Mouse (Mus musculus) adrenal gland, postnatal 4 days (tissue): ENCODE data around the gene Sp100. TPM values are rescaled to one million over a fixed set of nuclear protein-coding genes. Genes with fewer than 3 reads are reported as not detected.
A peak's percentile ranks its signal among the peaks of the same experiment; 100 is the strongest.
"Not testable (repeated sequence)": the region's sequence is repeated elsewhere in the genome, so short reads cannot be mapped to it uniquely, and the experiment has no call there.

Experiments used
- DNase-seq, 2 experiments: peaks; one replicate each; pipeline ENCODE4 v3.0.0; 2021 to 2022; ENCODE audit warnings: low spot score in 2 of 2, mixed read lengths in 2 of 2
- long read RNA-seq, 2 experiments: library from polyadenylated mRNA; stranded (forward); transcript quantifications; one replicate each; pipeline ENCODE4 v2.0.0; 2021
- total RNA-seq, 2 experiments: library from RNA; stranded (reverse); gene quantifications; 2 replicates each; pipeline ENCODE4 v1.2.3; 2021

Sp100 gene
- 10 to 100 TPM in 1 of 2 experiments, 1 to 10 TPM in 1; 9.8 to 12.9 TPM for total RNA-seq
- long read RNA-seq, experiment 1, partial matches to known transcripts: 0 of 2 reads
- long read RNA-seq, experiment 1, other reads (novel, unspliced or antisense): 1 of 2 reads
- long read RNA-seq, experiment 2, partial matches to known transcripts: 1 of 7 reads
- long read RNA-seq, experiment 2, other reads (novel, unspliced or antisense): 3 of 7 reads

GRCm38 (mm10) chr1:85649881-85650280 lies at the start of gene Sp100:
Gene Sp100 (plus strand): TSS chr1:85649988.
- DNase-seq: not testable (repeated sequence)

DNA sequence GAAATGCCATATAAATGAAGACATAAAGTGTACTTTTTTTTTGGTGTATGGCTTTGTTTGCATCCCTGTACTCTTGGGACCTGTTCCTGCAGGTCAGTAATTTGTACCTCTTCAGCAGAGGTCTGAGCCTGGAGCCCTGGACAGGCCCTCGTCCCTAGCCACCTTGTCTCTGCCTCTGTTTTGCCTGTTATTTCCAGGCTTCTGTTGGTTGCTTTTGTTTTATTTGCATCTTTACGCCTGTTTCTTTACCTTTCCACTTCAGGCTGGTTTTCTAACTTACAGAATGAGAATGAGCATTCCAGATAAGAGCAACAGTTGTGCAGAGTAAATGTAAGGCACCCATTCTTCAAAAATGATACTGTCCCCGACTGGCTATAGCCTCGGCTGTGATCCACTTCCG lies 49.7 kb upstream of the Sp100 start, which contains the start of gene Sp140:
Gene Sp140 (plus strand): TSS at position 301 of the 400 bp plus-strand sequence.
- not testable (repeated sequence) for DNase-seq

- peak in 1 of 2 experiments; percentile 21 for DNase-seq
These were observed 49.0 kb upstream of the Sp100 start for GRCm38 (mm10) chr1:85600794-85601193.

- not testable (repeated sequence) for DNase-seq
These were observed 45.4 kb upstream of the Sp100 start for GRCm38 (mm10) chr1:85604341-85604740.

DNA sequence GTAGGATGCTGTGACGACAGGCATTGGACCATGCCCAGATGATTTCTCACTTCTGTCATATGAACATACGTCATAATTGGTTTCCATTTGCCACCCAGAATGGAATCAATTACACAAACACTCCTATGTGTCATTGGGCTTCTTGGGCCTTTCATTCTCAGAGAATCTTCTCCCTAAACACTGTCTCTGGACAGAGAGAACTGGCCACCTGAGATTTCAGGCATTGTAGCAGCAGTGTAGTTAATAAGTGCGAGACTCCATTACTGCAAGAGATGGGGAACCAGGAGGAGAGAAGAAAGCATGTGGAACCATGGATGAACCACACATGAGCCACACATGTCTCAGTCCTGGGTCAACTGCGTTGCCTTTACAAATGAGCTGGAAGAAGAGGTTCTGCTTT lies 41.4 kb upstream of the Sp100 start:
- not testable (repeated sequence) for DNase-seq

GRCm38 (mm10) chr1:85610581-85610980 lies 39.2 kb upstream of the Sp100 start:
- DNase-seq: not testable (repeated sequence)

- not testable (repeated sequence) for DNase-seq
These were observed 34.7 kb upstream of the Sp100 start for GRCm38 (mm10) chr1:85615096-85615495.

GRCm38 (mm10) chr1:85615819-85616218 lies 34.0 kb upstream of the Sp100 start:
- not testable (repeated sequence) for DNase-seq

GRCm38 (mm10) chr1:85617161-85617560 lies 32.6 kb upstream of the Sp100 start:
- DNase-seq: not testable (repeated sequence)

DNA sequence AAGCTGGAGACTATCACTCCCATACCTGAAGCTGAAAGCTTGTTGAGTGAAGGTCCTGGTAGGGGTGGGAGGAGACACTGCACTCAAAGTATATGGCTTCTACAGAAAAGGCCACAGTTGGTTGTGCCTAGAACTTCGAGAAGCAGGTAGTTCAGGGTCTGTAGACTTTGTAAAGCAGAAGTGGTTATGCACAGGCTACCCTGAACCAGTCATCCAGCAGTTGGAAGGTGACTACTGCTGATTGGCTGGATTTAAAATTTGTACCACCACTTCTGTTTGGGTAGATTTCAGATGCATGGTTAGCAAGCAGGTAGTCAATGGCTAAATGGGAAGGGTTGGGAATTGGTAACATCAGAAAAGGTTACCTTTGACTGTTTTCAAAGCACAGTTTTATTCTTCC lies 31.1 kb upstream of the Sp100 start:
- DNase-seq: not testable (repeated sequence)

DNA sequence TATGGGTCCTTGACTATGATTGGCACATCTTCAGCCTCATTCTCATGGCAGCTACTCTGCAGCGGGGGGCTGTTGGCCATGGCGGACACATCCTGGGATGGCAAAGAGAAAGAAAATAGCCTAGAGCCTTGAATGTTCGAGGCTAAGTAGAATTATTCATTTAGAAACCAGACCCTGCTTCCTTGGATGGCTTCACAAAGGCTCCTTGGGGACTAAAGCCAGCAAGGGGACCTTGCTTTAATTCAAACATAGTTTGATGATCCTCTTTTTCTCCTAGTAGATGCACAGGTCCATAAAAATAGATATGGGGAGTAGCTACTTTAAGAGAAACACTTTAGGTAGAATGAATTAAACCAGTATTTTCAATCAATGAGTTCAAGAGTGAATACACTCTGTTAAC lies 12.9 kb upstream of the Sp100 start:
- not testable (repeated sequence) for DNase-seq

GRCm38 (mm10) chr1:85638144-85638543 lies 11.6 kb upstream of the Sp100 start:
- not testable (repeated sequence) for DNase-seq

GRCm38 (mm10) chr1:85650524-85650923 lies 736 bp downstream of the Sp100 start:
- not testable (repeated sequence) for DNase-seq

- not testable (repeated sequence) for DNase-seq
These were observed 2.0 kb downstream of the Sp100 start for GRCm38 (mm10) chr1:85651770-85652275.

- not testable (repeated sequence) for DNase-seq
These were observed 7.4 kb downstream of the Sp100 start for GRCm38 (mm10) chr1:85657211-85657610.

DNA sequence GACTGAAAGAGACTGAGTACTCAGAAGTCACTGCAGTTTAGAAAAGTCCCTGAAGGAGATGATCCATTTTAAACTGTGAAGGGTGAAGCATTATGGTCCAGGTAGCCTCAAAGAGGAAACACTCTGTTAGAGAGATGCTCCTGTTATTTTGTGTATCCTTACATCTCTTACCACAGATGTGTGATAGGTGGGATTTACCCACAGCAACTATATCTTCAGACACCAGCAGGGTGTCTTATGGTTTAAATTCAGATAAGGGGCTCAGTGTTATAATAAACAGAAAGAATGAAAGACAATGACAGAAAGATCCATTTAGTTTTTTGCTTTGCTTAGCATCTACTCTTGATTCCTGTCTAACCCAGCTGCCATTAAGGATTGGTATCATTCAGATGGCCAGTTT lies 14.5 kb downstream of the Sp100 start:
- DNase-seq: no peak

DNA sequence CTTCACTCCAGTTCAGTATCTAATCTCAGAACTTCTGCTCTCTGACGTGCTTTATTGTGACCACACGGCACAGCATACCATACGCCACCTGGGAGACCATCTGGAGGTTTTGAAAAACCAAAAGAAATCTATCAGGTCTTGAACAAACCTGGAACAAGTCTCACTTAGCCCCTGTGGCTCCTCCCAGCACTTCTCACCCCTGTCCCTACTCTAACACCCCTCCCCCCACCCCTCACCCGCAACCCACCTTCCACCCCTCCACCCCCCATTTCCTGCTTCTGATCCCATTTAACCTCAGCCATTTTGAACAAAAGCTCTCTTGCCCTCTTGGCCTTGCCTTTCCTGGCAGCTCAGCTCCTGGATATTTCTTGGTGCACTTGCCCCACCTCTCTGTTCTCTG lies 30.4 kb downstream of the Sp100 start:
- no peak for DNase-seq

- DNase-seq: no peak
These were observed 36.9 kb downstream of the Sp100 start for GRCm38 (mm10) chr1:85686666-85687065.

DNA sequence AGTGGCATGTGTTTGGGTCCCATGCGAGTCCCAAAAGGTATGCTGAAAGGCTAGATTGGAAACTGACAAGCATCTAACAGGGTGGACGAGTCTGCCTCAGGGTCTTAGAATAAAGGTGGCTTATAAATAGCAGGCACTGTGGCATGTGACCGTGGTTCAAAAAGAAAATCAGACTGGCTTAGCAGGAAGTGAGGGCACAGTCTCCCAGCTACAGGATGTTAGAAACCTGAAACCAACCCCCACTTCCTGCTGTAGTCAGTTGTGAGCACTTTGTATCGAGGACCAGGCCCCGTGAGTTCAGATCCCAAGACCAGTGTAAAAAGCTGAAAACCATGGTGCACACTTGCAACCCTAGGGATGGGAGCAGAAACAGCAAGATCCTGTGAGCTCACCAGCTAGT lies 37.6 kb downstream of the Sp100 start:
- no peak for DNase-seq

DNA sequence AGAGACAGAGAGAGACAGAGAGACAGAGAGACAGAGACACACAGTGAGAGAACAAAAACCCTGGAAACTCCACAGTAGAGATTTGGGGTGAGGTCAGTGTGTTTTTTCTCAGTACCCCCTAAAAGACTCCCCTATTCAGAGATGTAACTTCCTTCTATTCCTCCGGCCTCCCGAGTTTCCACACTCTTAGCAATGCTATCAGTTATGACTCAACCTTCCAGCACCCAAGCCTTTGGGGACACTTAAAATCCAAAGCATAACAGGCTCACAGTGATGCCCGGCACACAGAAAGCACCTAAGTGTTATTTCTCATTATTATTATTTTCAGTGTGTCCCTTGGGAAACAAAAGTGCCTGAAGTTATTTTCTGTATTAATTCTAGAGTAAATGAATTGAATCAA lies 40.8 kb downstream of the Sp100 start:
- DNase-seq: no peak

- no peak for DNase-seq
These were observed 42.5 kb downstream of the Sp100 start for GRCm38 (mm10) chr1:85692281-85692680.

GRCm38 (mm10) chr1:85693280-85693679 lies 43.5 kb downstream of the Sp100 start:
- no peak for DNase-seq

- DNase-seq: no peak
These were observed 45.9 kb downstream of the Sp100 start for GRCm38 (mm10) chr1:85695646-85696045.
